Mouse (Mus musculus) heart, postnatal 0 days (tissue): ENCODE measurements around the gene Pdxk.

ENCODE experiments used
- CTCF ChIP-seq: IDR thresholded peaks from 2 replicates; pipeline ENCODE4 v1.5.1; 2016; ENCODE audit warnings: antibody characterized with exemption, control low read depth, low read depth
- EP300 ChIP-seq: IDR thresholded peaks from 2 replicates; pipeline ENCODE4 v1.6.1; 2016; ENCODE audit warnings: antibody characterized with exemption, low read depth

- TF ChIP-seq CTCF (no peak), EP300 (no peak)
Observed at GRCm38 (mm10) chr10:78441606-78442005, 23.2 kb downstream of the Pdxk start.
